ENCODE assay signal across 10 mouse cellular contexts in the genomic region with DNA sequence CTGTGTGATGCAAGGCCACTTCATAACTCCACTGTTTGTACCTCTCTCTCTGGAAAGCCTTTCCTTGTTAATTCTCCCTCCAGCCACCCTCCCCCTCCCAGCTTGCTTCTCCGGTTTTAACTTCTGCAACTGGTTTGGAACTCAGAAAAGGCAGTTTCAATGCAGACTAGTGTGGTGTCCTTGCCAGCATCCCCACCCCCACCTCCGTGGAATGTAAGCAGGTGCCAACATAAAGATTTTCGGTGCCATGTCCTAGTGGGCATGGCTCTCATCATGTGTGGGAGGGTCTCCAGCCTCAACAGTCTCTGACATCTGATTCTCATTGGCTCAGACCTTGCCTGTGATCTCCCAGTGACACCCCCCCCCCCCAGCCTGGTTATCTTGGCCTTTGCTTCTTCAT.
"Had no signal": no experiment of that assay in that cellular context is flagged by ENCODE, and none has a peak within 500 bp of the region (broad histone marks: within the 10 kb centered on the region; RNA-seq: fewer than 3 reads in every experiment).

No protein-coding gene starts in this region.

- H3K9ac ChIP-seq: limb, embryonic 12.5 days; liver, embryonic 14.5 days; midbrain, embryonic 13.5 days; stomach, embryonic 15.5 days had no signal

- H3K4me2 ChIP-seq: limb, embryonic 12.5 days; midbrain, embryonic 13.5 days; stomach, embryonic 15.5 days had no signal

- DNase-seq: lung, adult 2 months; lung, postnatal 36 days; right cerebral cortex, postnatal 14 days; thymus, adult 2 months; thymus, postnatal 25 days had no signal

- ATAC-seq: lung, postnatal 0 days; midbrain, embryonic 13.5 days had no signal

- H3K27me3 ChIP-seq: limb, embryonic 12.5 days; stomach, embryonic 15.5 days had no signal

- H3K4me3 ChIP-seq: limb, embryonic 12.5 days; midbrain, embryonic 13.5 days; stomach, embryonic 15.5 days had no signal

- H3K36me3 ChIP-seq: limb, embryonic 12.5 days; midbrain, embryonic 13.5 days; stomach, embryonic 15.5 days had no signal

- H3K9me3 ChIP-seq: limb, embryonic 12.5 days; midbrain, embryonic 13.5 days; stomach, embryonic 15.5 days had no signal

- H3K4me1 ChIP-seq: stomach, embryonic 15.5 days had no signal

- H3K27ac ChIP-seq: limb, embryonic 12.5 days; liver, embryonic 14.5 days; midbrain, embryonic 13.5 days; stomach, embryonic 15.5 days had no signal
